13 mouse cellular contexts compared by ENCODE assay signal in genomic region chr16:67346621-67347290, GRCm38 (mm10).
DNase-seq lines count a peak whose midpoint lies in the region; ATAC-seq and TF ChIP-seq lines count a peak whose summit lies in the region.
"Had no signal": no experiment of that assay in that cellular context is flagged by ENCODE, and none has a peak within 500 bp of the region (broad histone marks: within the 10 kb centered on the region; RNA-seq: fewer than 3 reads in every experiment).

No protein-coding gene starts in this region.

- intact Hi-C loops in heart, postnatal 14 days (cut with DNase I): no loop called here

- H3K27ac ChIP-seq in kidney, embryonic 15.5 days: no peak overlapping the region
- H3K27ac ChIP-seq: liver, embryonic 12.5 days had no signal

- H3K27me3 ChIP-seq in kidney, embryonic 15.5 days: no peaks in the 10 kb centered on the region
- H3K27me3 ChIP-seq: liver, embryonic 12.5 days had no signal

- no peak overlapping the region for H3K4me3 ChIP-seq in kidney, embryonic 15.5 days (replicated peaks)
- H3K4me3 ChIP-seq: erythroblast, embryonic 14.5 days; liver, embryonic 12.5 days had no signal

- no peak for TF ChIP-seq CTCF in brain, embryonic 14.5 days (IDR thresholded peaks at IDR 0.05; ENCODE audit: borderline replicate concordance, extremely low read depth, insufficient read depth, insufficient read length)

- TF ChIP-seq POLR2A in brain, embryonic 14.5 days (IDR thresholded peaks at IDR 0.05; ENCODE audit: borderline replicate concordance, extremely low read depth, insufficient read depth, insufficient read length, poor library complexity, severe bottlenecking): no peak

- H3K9ac ChIP-seq in kidney, embryonic 15.5 days: no peak overlapping the region
- H3K9ac ChIP-seq: liver, embryonic 12.5 days had no signal

- H3K36me3 ChIP-seq in kidney, embryonic 15.5 days: no peaks in the 10 kb centered on the region
- H3K36me3 ChIP-seq: liver, embryonic 12.5 days had no signal

- no peaks in the 10 kb centered on the region for H3K9me3 ChIP-seq in kidney, embryonic 15.5 days (replicated peaks)
- H3K9me3 ChIP-seq: liver, embryonic 12.5 days had no signal

- 17% methylated on average over 10 of the region's 10 CpGs for whole genome bisulfite sequencing in kidney, embryonic 15.5 days

- no peaks in the 10 kb centered on the region for H3K4me1 ChIP-seq in kidney, embryonic 15.5 days
- H3K4me1 ChIP-seq: liver, embryonic 12.5 days had no signal

- H3K4me2 ChIP-seq in kidney, embryonic 15.5 days: peak overlapping the region; percentile 22; the same call in 1 of the 2 replicates
- H3K4me2 ChIP-seq: liver, embryonic 12.5 days had no signal

- DNase-seq in embryo, embryonic 10.5 days (ENCODE audit: low spot score): peak; percentile 17
- DNase-seq in embryo, embryonic 10 days (ENCODE audit: low spot score): no peak
- DNase-seq in kidney, adult 11 months: no peak
- DNase-seq in brain, embryonic 14.5 days (ENCODE audit: low read depth): peak; percentile 48
- peak; percentile 55 to 68 for DNase-seq in cerebellum, postnatal 25 days
- DNase-seq in thymus, postnatal 36 days: no peak
- DNase-seq in heart, postnatal 14 days: no peak
- DNase-seq: heart, postnatal 10 days; kidney, postnatal 4 days had no signal

- ATAC-seq in kidney, embryonic 15.5 days (replicated peaks; ENCODE audit: low FRiP score): no peak
- ATAC-seq: liver, embryonic 12.5 days; lung, postnatal 0 days had no signal

Comparison
In these comparisons a context has a peak if more than half of its experiments do, and no peak if none do; other contexts are left out.
1. DNase-seq: peak in embryo, embryonic 10.5 days (single experiment), brain, embryonic 14.5 days (single experiment) and cerebellum, postnatal 25 days (2 of 2); none in embryo, embryonic 10 days (single experiment), kidney, adult 11 months (single experiment), thymus, postnatal 36 days (0 of 2) and heart, postnatal 14 days (0 of 2).